Mouse (Mus musculus) hindbrain, embryonic 12.5 days (tissue): Measurements from ENCODE around the gene Slc16a9. TPM values are rescaled to one million over a fixed set of nuclear protein-coding genes. Genes with fewer than 3 reads are reported as not detected.

Experiments used
- ATAC-seq: fragments of 200-750 bp; cut with Nextera tagmentation; 2 replicates; pipeline ENCODE4 v1.8.0; 2017; ENCODE audit warnings: moderate TSS enrichment; ENCODE audit not compliant: low FRiP score
- H3K27ac ChIP-seq: fragments of 300-500 bp; sonication (generic); 2 replicates; pipeline ENCODE4 v1.5.1; 2016; ENCODE audit warnings: mild to moderate bottlenecking
- H3K27me3 ChIP-seq: fragments of 300-500 bp; sonication (generic); 2 replicates; pipeline ENCODE4 v1.6.1; 2016; ENCODE audit warnings: mild to moderate bottlenecking
- H3K36me3 ChIP-seq: fragments of 300-500 bp; sonication (generic); 2 replicates; pipeline ENCODE4 v1.6.1; 2016; ENCODE audit warnings: mild to moderate bottlenecking
- H3K4me1 ChIP-seq: fragments of 300-500 bp; sonication (generic); 2 replicates; pipeline ENCODE4 v1.6.1; 2016
- H3K4me2 ChIP-seq: fragments of 300-500 bp; sonication (generic); replicated peaks from 2 replicates; pipeline ENCODE4 v1.6.1; 2016; ENCODE audit warnings: mild to moderate bottlenecking
- H3K4me3 ChIP-seq: fragments of 300-500 bp; sonication (generic); 2 replicates; pipeline ENCODE4 v1.5.1; 2016; ENCODE audit warnings: mild to moderate bottlenecking
- H3K9ac ChIP-seq: fragments of 300-500 bp; sonication (generic); 2 replicates; pipeline ENCODE4 v1.6.1; 2016; ENCODE audit warnings: mild to moderate bottlenecking, moderate library complexity
- H3K9me3 ChIP-seq: fragments of 300-500 bp; sonication (generic); replicated peaks from 2 replicates; pipeline ENCODE4 v1.6.1; 2016; ENCODE audit warnings: mild to moderate bottlenecking
- WGBS: fragments of 180-500 bp; shearing (Covaris S2); methylation state at CpG from one replicate; pipeline ENCODE4 v1.1.7; 2016; 5-methylcytosine and 5-hydroxymethylcytosine counted together
- polyA plus RNA-seq: library from polyadenylated mRNA; unstranded; fragments of >200 nt; fragmentation: Nextera tagmentation; extraction: Ambion mirVana; gene quantifications from 2 replicates; pipeline ENCODE4 v1.2.1, GENCODE M21; 2016

Gene Slc16a9
- polyA plus RNA-seq, 1 experiment from 2014 or later: 1.3 TPM

GRCm38 (mm10) chr10:70255601-70256210 lies 10.8 kb downstream of the Slc16a9 start:
- WGBS: 86% methylated on average over 15 of the region's 15 CpGs
- no peak overlapping the region for H3K27ac ChIP-seq
- no peaks in the 10 kb centered on the region for H3K27me3 ChIP-seq
- H3K9me3 ChIP-seq: no peaks in the 10 kb centered on the region
- H3K4me2 ChIP-seq: no peak overlapping the region
- H3K36me3 ChIP-seq: no peaks in the 10 kb centered on the region
- no peak for ATAC-seq
- H3K4me1 ChIP-seq: no peaks in the 10 kb centered on the region
- H3K4me3 ChIP-seq: no peak overlapping the region
- no peak overlapping the region for H3K9ac ChIP-seq

GRCm38 (mm10) chr10:70257029-70257428 lies 12.1 kb downstream of the Slc16a9 start:
- no peak overlapping the region for H3K9ac ChIP-seq
- no peak for ATAC-seq
- no peak overlapping the region for H3K27ac ChIP-seq
- H3K27me3 ChIP-seq: no peaks in the 10 kb centered on the region
- no peaks in the 10 kb centered on the region for H3K36me3 ChIP-seq
- WGBS: 89% methylated on average over 4 of the region's 4 CpGs
- H3K4me3 ChIP-seq: no peak overlapping the region
- H3K9me3 ChIP-seq: no peaks in the 10 kb centered on the region
- no peaks in the 10 kb centered on the region for H3K4me1 ChIP-seq
- H3K4me2 ChIP-seq: no peak overlapping the region

DNA sequence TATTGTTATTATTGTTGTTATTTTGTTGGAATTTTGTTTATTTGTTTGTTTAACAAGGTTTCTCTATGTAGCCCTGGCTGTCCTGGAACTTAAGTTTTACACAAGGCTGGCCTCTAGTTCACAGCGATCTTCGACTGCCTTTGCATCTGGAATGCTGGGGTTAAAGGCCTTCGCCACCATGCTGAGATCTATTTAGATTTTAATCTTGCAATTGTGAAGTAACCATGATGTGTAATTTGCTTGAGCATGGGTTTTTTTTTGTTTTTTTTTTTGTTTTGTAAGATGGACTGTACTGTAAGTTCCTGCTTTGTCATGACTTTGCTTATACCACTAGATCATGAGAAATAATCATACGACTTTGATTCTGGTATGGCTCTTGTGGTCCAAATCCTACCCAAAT lies 16.0 kb downstream of the Slc16a9 start:
- no peak overlapping the region for H3K9ac ChIP-seq
- WGBS: 59% methylated on average over 4 of the region's 4 CpGs
- H3K27me3 ChIP-seq: no peaks in the 10 kb centered on the region
- H3K4me1 ChIP-seq: no peaks in the 10 kb centered on the region
- no peaks in the 10 kb centered on the region for H3K9me3 ChIP-seq
- H3K4me2 ChIP-seq: no peak overlapping the region
- no peak overlapping the region for H3K27ac ChIP-seq
- no peaks in the 10 kb centered on the region for H3K36me3 ChIP-seq
- no peak overlapping the region for H3K4me3 ChIP-seq
- ATAC-seq: no peak

- H3K4me3 ChIP-seq: no peak overlapping the region
- H3K4me2 ChIP-seq: no peak overlapping the region
- no peak overlapping the region for H3K9ac ChIP-seq
- ATAC-seq: no peak
- H3K4me1 ChIP-seq: no peaks in the 10 kb centered on the region
- no peaks in the 10 kb centered on the region for H3K27me3 ChIP-seq
- no peak overlapping the region for H3K27ac ChIP-seq
- no peaks in the 10 kb centered on the region for H3K9me3 ChIP-seq
- no peaks in the 10 kb centered on the region for H3K36me3 ChIP-seq
- WGBS: 90% methylated on average over 3 of the region's 3 CpGs
Measured at GRCm38 (mm10) chr10:70262051-70262450, 17.2 kb downstream of the Slc16a9 start.

GRCm38 (mm10) chr10:70263681-70264189 lies 18.8 kb downstream of the Slc16a9 start:
- ATAC-seq: no peak
- H3K27me3 ChIP-seq: no peaks in the 10 kb centered on the region
- no peak overlapping the region for H3K4me2 ChIP-seq
- WGBS: 85% methylated on average over 4 of the region's 4 CpGs
- no peak overlapping the region for H3K9ac ChIP-seq
- H3K27ac ChIP-seq: no peak overlapping the region
- no peaks in the 10 kb centered on the region for H3K9me3 ChIP-seq
- H3K4me1 ChIP-seq: no peaks in the 10 kb centered on the region
- no peaks in the 10 kb centered on the region for H3K36me3 ChIP-seq
- no peak overlapping the region for H3K4me3 ChIP-seq

- Histone ChIP-seq H3K4me3 (no peak overlapping the region), H3K4me2 (no peak overlapping the region), H3K27ac (no peak overlapping the region), H3K9me3 (no peaks in the 10 kb centered on the region), H3K36me3 (no peaks in the 10 kb centered on the region), H3K4me1 (no peaks in the 10 kb centered on the region), H3K9ac (no peak overlapping the region), H3K27me3 (no peaks in the 10 kb centered on the region)
- WGBS: 90% methylated on average over 9 of the region's 9 CpGs
- ATAC-seq: no peak
Measured at GRCm38 (mm10) chr10:70264337-70265036, 19.6 kb downstream of the Slc16a9 start.

DNA sequence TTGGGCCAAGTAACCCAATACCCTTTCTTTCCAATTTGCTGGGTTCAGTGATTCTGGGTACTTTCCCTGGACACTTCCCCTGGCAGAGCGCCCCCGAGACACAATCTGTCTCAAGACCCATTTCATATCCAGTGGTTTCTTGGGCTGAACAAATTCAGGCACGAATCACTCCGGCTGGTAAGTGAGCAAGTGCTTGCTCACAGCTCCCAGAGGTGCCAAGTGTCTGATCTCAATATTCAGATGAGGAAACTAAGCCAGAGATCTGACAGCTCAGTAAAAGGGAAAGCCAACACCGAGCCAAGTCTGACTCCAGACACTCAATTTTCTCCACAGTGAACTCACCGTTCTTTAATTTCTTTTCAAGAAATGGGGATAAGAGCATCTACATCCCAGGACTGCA lies 21.6 kb downstream of the Slc16a9 start:
- 89% methylated on average over 6 of the region's 6 CpGs for WGBS
- Histone ChIP-seq H3K27ac (no peak overlapping the region), H3K4me2 (no peak overlapping the region), H3K9me3 (no peaks in the 10 kb centered on the region), H3K4me1 (no peaks in the 10 kb centered on the region), H3K4me3 (no peak overlapping the region), H3K36me3 (no peaks in the 10 kb centered on the region), H3K9ac (no peak overlapping the region), H3K27me3 (no peaks in the 10 kb centered on the region)
- ATAC-seq: no peak

GRCm38 (mm10) chr10:70268581-70269446 lies 23.9 kb downstream of the Slc16a9 start:
- ATAC-seq: no peak
- WGBS: 83% methylated on average over 23 of the region's 23 CpGs
- no peaks in the 10 kb centered on the region for H3K36me3 ChIP-seq

GRCm38 (mm10) chr10:70269447-70269787 lies 24.5 kb downstream of the Slc16a9 start:
- H3K4me2 ChIP-seq: no peak overlapping the region
- no peaks in the 10 kb centered on the region for H3K9me3 ChIP-seq
- H3K9ac ChIP-seq: no peak overlapping the region
- no peak overlapping the region for H3K27ac ChIP-seq
- H3K36me3 ChIP-seq: no peaks in the 10 kb centered on the region
- no peaks in the 10 kb centered on the region for H3K4me1 ChIP-seq
- no peak overlapping the region for H3K4me3 ChIP-seq
- ATAC-seq: no peak
- H3K27me3 ChIP-seq: no peaks in the 10 kb centered on the region
- 93% methylated on average over 2 of the region's 2 CpGs for WGBS

More at GRCm38 (mm10) chr10:70268581-70269446, 23.9 kb downstream of the Slc16a9 start:
- no peaks in the 10 kb centered on the region for H3K9me3 ChIP-seq
- no peak overlapping the region for H3K4me3 ChIP-seq
- H3K9ac ChIP-seq: no peak overlapping the region
- no peak overlapping the region for H3K27ac ChIP-seq
- no peak overlapping the region for H3K4me2 ChIP-seq
- no peaks in the 10 kb centered on the region for H3K4me1 ChIP-seq
- no peaks in the 10 kb centered on the region for H3K27me3 ChIP-seq

GRCm38 (mm10) chr10:70276678-70277077 lies 31.8 kb downstream of the Slc16a9 start:
- WGBS: 58% methylated on average over 1 of the region's 1 CpGs
- Histone ChIP-seq H3K4me1 (no peaks in the 10 kb centered on the region), H3K9ac (no peak overlapping the region), H3K27me3 (no peaks in the 10 kb centered on the region), H3K27ac (no peak overlapping the region), H3K4me2 (no peak overlapping the region), H3K4me3 (no peak overlapping the region), H3K9me3 (no peaks in the 10 kb centered on the region), H3K36me3 (no peaks in the 10 kb centered on the region)
- ATAC-seq: no peak

- Histone ChIP-seq H3K27ac (no peak overlapping the region), H3K9me3 (no peaks in the 10 kb centered on the region), H3K4me1 (no peaks in the 10 kb centered on the region), H3K9ac (no peak overlapping the region), H3K4me2 (no peak overlapping the region), H3K4me3 (no peak overlapping the region), H3K36me3 (no peaks in the 10 kb centered on the region), H3K27me3 (no peaks in the 10 kb centered on the region)
- 71% methylated on average over 8 of the region's 8 CpGs for WGBS
- ATAC-seq: no peak
Measured at GRCm38 (mm10) chr10:70279349-70279748, 34.4 kb downstream of the Slc16a9 start.

- Histone ChIP-seq H3K4me1 (peaks cover 23% of the 10 kb centered on the region), H3K9ac (no peak overlapping the region), H3K9me3 (no peaks in the 10 kb centered on the region), H3K27ac (0 out of 2 replicates have a peak overlapping the region, but pooled peaks have one; percentile 19), H3K4me3 (no peak overlapping the region), H3K36me3 (no peaks in the 10 kb centered on the region), H3K4me2 (no peak overlapping the region), H3K27me3 (no peaks in the 10 kb centered on the region)
- peak; percentile 7; the same call in 1 of the 2 replicates for ATAC-seq
- WGBS: 44% methylated on average over 9 of the region's 9 CpGs
Measured at GRCm38 (mm10) chr10:70287825-70288235, 42.9 kb downstream of the Slc16a9 start.
